Mouse (Mus musculus) right cerebral cortex, adult 18-20 months (tissue): Measurements from ENCODE around the gene Pex11a.
"Not testable (repeated sequence)": the region's sequence is repeated elsewhere in the genome, so short reads cannot be mapped to it uniquely, and the experiment has no call there.

ENCODE experiments used
- DNase-seq: peaks from one replicate; pipeline ENCODE4 v3.0.0; 2022; ENCODE audit warnings: mixed read lengths

Pex11a gene

DNA sequence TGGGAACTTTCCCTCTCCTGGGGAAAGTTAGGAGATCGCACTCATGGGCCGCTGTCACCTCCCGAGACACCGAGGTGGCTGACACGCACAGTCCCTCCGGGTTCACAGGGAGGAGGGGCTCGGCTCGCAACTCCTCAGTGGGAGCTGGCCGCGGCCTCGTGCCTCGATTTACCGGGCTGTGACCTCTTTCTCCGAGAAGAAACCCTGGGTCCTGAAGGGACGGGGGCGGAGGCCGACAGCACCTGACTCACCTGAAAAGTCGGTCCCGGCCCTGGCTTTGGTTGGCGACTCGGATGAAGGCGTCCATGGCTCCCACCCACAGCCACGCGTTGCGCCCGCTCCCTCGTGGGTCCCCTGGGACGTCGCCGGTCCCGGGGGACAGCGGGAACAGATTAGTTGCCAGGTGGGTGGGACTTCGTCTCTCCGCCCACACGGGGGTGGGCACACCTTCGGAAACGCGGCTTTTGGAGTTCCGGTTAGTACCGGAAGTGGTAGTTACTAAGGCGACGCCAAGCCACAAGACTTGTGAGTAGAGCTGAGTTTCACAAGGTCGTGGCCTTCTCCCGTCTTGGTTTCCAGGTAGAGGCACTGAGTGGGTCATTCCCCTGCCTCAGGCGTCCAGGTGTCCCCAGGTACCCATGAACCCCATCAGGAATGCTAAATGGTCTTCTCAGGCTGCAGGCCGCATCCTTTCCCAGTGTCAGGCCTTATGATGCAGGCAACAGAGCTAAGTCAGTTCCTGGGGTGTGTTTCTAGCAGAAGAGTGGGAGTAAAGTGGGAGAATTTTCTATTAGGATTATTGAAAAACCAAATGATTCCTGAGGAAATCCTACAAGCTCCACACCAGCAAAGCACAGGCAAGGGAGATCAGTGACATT, at the start of gene Pex11a, which contains the start of gene Wdr93:
Gene Pex11a, minus strand, starts transcription at position 473 of the 878 bp plus-strand sequence.
Gene Wdr93, plus strand, starts transcription at position 505 of the 878 bp plus-strand sequence.
- DNase-seq, result peak; percentile 77

DNA sequence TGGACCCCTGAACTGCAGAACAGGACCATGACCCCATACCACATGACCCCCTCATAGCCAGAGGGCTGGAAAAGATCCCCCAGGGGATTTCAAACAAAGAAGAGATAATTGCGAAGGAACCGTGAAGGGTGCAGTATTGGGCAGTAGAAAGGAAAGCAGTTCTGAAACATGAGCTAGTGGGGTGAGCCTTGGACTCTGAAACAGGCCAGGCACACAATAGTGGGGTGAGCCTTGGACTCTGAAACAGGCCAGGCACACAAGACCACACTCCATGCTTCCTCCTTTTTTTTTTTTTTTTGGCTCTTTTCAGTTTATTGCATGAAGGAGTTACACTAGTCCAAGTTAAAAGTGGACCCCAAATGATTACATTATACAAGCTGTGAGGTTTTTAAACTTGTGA, 46.9 kb upstream of the Pex11a start:
- not testable (repeated sequence) for DNase-seq

- peak; percentile 59 for DNase-seq
These were observed 43.4 kb upstream of the Pex11a start for GRCm38 (mm10) chr7:79786295-79786694.

DNA sequence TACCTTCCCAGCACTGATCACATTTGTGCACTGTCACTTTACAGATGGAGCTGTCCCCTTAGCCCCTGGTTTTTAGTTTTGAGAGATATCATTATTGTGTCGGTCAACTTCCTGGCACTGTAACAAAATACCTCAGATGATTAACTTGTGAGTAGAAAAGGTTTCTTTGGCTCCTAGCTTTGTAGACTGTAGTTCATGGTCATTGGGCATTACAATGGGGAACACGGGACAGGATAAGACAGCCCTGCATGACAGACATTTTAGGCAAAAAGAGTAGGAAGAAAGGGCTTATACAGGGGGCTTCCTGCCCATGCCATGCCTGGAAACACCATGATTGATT, 39.6 kb upstream of the Pex11a start:
- no peak for DNase-seq

DNA sequence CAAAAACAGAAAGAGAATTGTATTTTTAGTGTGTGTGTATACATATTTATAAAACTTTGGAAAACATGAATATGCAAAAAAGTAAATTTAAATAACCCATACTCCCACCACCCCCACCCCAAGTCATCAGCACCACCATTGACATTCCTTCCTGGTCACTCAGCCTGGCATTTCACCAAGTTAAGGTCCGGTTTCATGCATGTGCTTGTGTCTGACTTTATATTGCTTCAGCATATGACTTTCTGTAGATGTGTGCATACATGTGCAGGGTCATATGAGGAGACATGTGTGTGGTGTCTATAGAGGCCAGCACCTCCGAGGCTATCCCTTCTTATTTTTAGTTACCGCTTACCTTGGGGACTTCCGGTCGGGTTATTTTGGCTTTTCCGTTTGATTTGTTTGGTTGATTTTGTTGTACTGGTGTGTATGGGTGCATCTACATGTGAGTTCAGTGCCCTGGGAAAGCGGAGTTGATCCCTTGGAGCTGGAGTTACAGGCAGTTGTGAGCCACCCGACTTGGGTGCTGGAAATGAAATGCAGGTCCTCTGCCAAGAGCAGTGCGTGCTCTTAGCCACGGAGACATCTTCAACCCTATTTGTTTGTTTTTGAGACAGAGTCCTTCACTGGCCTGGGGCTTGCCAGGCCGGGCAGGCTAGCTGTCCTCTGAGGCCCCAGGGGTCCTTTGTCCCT, 39.0 kb upstream of the Pex11a start:
- DNase-seq, result no peak

DNA sequence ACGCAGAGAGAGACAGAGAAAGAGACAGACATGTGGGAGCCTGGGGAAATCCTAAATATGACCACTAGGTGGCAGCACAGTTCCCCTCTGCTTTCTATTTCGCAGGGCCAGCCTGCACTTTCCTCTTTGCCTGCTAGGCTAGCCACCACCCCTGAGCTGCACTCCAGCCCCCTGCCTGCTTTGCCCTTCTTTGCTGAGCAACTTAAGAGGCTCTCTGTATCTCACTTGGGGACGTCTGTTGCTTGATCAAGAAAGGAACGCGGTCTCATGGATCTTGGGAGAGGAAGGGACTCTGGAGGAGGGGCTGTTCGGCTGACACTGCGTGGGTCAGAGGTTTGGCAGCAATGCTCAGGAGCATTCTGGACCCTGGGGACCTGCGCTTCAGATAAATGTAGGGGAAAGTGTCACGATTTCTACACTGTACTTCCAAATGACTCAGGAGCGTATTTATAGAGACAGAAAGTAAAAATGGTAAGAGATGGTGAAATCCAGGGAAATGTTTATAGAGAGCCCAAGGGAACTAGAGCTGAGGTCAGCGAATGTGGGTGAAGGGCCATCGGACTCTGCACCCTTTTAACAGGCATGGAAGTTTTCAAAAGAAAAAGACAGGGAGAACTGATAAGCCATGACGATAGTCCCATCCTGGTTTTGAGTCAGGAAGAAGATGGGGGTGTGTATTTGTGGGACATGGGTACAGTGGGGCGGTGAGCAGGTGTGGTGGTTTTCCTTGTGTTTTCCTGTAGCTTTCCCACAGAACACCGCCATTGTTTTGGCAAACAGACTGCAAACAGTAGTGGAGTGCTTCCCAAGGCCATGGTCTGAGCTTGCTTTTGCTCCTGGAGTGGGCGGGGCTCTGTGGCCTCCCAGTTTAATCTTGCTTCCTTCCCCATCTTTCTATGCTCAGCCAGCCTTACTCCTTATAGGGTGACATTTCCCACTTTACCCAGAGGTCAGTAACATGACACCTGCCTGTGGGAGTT, 38.0 kb upstream of the Pex11a start:
- DNase-seq, result peak; percentile 58

DNA sequence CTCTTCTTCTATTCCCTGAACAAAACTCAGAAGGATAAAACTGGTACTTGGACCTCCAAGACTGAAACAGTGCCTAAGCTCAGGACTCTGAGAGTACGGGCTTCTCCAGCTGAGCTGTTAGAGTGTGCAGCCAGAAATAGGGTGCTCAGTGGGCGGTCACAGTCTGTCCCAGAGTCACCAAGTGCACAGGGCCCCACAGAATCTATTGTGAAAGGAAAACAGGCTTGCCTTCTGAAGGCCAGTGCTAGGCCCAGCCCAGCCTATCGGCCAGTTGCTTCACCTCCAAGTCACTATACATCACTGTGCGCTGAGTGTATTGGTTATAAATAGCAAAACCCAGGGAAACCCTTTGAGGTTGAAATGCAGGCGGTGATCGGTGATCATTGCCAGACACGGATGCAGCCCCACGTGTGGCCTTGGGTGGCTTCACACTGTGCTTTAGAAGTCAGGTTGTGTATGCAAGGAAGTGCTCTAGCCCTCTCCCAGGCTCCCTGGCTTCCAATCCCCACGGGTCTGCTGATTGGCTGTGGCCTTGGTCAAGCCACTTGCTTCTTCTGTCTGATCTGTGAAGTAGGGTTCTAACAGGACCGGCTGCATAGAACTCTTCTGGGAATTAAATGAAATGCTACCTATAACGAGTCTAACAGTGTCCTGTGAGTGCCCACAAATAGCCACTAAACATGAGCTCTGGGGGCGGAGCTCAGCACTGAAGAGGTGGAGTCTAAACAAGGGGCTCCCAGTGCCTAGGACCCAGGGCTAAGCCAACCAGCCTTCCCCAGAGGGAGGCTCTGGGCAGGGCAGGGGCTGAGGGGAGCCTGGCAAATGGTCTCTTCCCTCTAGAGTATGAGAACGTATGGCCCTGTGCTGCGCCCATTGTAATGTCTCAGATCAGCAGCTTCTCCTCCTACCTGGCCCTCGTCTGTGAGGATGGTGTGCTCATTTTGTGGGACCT, 28.9 kb upstream of the Pex11a start:
- peak; percentile 57 for DNase-seq

DNA sequence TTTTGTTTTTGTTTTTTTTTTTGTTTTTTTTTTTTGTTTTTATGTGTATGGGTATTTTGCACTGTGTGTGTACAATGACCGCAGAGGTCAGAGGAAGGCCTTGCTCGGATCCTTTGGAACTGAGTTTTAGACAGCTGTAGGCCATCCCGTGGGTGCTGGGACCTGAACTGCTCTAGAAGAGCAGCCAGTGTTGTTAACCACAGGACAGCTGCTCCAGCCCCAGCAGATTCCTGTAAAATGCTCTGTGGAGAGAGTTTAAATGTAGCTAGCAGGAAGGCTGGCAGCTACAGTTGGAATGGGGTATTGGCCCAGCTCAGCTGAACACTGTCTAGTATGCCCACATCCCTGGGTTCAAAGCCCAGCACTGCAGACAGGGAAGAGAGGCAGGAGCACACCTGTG, 26.7 kb upstream of the Pex11a start:
- no peak for DNase-seq

DNA sequence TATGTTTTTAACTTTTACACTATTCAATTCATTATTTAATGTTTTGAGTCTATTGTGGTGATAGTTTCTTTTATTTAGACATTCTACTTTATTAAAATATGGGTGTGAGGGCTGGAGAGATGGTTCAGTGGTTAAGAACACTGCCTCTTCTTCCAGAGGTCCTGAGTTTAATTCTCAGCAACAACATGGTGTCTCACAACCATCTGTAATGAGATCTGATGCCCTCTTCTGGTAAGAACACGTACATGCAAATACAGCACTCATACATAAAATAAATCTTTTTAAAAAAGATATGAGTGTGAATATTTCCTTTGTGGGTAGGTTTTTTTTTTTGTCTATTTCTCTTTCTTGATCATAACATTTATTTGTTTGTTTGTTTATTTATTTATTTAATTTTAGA, 23.1 kb upstream of the Pex11a start:
- no peak for DNase-seq

DNA sequence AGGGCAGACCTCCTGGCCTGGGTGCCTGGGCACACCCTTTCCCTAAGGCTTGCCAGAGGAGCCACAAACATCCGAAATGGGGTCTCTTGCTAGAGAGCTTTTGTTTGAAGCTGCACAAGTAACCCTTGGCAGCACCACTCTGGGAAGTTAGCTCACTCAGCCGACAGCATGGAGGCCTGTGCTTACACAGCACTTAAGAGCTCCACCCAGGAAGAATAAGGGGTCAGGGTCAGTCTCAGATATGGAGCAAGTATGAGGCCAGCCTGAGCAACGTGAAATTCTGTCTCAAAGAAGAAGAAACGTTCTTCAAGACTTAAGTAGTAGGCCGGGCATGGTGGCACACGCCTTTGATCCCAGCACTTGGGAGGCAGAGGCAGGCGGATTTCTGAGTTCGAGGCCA, 19.2 kb upstream of the Pex11a start:
- DNase-seq, result no peak

DNA sequence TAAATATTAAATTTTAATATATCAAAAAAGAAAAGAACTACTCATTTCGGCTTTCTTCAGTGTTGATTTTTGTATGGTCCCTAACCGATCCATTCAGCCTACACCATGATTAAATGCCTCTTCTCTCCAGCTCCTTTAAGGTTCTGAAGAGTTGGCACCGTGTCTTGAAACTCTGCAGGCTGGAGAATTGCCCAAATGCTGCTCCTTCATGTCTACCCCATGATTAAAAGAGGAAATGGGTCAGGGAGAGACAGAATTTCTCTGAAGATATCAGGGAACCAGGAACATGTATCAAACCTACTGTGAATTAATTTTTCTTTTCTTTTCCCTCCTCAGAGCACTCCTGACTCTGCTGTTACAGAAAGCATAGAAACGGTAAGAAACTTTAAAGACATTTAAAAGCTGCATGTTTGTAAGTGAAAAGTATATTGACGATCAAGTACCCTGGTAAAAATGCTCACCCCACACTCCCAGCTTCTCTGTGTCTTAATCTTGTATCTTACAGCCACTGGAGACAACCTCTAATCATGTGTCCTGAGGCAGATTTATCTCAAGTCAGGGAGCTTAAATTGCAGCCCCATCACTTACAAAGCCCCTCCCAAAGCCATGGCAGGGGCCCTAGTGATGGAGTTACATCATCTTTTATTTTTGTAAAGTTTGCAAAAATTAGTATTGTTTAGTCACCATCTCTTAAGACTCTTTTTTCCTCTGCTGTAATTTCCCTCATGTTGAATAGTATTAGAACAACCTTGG, 18.4 kb upstream of the Pex11a start:
- DNase-seq, result no peak

DNA sequence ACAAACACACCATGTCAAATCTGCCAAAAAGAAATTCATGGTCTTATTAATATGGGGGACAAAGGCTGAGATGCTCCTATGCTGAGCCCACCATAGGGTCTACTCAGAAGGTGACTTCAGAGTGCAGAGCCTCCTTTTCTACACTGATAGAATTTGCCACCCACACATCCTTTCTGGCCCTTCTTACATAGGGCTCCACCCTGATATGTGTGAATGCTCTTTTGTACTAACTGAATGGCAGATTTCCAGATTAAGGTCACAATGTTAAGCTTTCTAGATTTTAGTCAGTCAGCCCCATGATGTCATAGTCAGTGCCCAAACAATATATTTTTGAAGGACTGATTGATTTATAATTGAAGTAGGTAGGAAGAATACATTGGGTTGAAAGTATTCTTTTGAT, 16.8 kb upstream of the Pex11a start:
- no peak for DNase-seq

DNA sequence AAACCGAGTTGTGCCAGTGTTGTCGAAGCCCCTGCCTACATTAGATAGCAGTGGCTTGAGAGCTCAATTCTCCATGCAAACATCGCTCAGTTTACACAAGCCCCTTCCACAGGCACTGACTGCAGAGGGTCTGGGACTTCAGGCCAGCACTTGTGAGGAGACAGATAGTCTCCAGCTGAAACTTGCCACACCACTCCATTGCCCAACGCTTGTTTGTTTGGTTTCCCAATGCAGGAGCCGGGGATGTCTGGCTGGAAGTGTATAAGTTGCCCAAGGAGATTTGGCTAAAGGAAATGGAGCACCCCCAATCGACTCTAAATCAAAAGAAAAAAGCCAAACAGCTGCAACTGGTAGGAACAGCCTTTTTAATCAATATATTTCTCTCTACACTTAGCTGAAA, 15.2 kb upstream of the Pex11a start:
- no peak for DNase-seq

DNA sequence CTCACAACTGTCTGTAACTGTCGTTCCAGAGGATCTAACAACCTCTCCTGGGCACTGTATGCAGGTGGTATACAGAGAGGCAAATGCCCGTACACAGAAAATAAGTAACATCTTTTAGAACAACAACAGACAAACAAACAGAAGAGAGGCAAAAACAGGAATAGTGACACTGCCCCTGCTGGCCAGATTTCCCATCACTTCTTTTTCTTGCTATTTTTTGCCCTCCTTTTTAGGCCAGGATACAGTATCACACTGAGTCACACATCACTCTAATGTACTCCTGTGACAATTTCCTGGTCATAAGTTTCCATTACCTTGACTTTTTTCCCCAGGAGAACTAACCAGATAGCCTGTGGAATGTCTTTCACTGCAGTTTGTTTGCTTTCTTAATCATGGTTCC, 13.4 kb upstream of the Pex11a start:
- DNase-seq, result no peak

DNA sequence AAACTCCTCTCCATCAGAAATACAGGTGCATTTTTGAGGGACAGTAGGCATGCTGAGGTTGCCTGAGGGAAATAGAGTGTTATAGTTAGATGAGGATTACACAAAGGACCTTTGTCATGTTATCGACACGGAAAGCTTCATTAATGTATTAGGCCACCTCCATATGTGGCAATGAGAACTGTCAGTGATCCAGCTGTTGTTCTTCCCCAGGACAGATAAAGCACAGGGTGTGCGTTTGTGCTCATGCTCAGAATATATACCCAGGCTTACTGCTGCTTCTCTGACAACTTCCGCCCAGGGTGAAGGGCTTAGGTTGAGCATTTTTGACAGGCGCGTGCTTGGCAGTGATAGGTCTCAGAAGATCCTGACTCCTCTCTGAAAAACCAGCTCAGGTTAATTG, 6.6 kb upstream of the Pex11a start:
- no peak for DNase-seq

DNA sequence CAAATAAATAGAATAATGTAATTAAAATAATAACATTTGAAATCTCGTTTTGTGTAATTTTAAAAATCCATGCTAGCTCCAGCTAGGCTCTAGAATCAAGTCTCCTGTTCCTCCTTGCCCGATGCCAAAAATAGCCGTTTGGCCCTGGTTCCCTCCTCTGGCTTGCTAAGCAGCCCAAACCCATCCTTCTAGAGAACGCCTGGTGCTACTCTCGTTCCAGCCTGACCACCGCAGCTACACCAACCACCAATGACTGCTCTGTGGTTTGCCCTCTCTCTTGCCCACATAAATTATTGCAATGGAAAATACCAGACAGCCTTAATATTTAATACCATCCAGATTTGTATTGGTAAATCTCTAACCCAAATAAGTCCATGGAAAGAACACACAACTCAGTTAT, 4.7 kb upstream of the Pex11a start:
- no peak for DNase-seq

DNA sequence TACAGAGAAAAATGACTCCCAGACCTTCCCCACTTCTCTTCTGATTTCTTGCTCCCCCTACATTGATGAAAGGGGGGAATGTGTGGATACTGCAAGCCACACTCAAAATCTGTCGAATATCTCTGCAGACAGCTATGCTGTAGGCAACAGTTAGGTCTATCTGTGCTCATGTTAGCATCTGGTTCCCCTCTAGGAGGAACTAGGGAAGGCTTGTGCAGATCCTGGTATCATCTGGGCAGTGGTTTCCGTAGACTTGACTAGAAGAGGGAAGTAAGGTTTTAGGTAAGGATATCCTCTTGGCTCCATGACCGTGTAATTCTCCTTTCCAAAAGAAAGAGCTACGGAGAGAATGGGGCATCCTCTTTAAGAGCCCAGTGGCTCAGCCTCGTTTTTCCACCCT, 1.7 kb upstream of the Pex11a start:
- no peak for DNase-seq

DNA sequence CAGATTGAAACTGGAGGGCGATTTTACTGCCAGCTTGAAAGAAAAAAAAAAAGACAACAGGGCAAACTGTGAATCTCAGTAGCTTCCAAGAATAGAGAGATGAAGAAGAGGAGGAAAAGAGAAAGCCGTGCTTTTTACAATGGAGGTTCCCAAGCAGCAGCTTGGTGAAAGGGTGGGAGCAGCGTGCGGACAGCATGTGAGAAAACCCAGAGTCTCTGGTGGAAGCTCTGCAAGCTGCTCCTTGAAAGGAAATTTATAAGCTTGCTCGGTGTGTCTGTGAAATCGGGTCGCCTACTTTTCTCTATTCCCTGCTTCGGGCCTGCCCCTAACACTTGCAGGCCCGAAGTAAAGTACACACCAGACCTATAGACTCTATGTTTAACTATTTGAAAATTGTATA, 1.1 kb upstream of the Pex11a start:
- peak; percentile 33 for DNase-seq

DNA sequence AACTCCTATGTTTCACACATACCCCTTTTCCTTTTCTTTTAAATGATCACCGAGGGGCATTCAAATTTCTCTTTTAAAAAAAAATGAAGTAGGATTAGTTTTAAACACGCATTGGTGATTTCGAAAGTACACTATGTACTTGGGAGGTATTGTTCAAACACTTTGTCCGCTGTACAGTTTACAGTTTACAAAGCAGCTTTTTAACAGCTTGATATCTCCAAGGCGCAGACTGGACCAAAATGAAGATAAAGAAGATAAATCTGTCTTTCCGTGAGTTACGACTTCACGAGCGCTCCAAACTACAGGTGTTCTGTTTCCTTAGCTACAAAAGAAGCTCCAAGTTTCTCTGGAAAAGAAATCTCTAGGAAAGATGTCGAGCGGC, 663 bp downstream of the Pex11a start:
- DNase-seq, result no peak

GRCm38 (mm10) chr7:79740279-79740678, 2.7 kb downstream of the Pex11a start:
- no peak for DNase-seq

DNA sequence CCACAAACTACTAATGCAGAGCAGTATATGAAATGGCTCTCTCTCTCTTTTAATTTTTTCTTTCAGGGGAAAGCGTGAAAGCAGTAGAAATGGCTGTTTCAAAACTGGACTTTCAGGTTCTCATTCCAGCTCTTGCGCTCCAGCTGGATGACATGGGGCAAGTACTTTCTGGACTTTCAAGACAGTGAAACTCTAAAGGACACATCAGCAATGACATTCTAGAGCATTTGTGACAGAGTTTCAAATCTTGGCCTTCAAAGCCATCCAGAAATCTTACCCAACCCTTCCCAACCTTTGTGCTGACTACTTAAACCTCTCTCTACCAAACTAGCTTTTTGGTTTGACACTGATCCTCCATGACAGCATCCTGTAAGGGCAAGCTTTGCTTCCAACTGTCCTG, 4.0 kb downstream of the Pex11a start:
- DNase-seq, result no peak
